Comparison of ENCODE assay signal across 8 mouse cellular contexts in genomic region chr9:55148854-55149498, GRCm38 (mm10). TPM values are rescaled to one million over a fixed set of nuclear protein-coding genes. Genes with fewer than 3 reads are reported as not detected.
DNase-seq lines count a peak whose midpoint lies in the region; ATAC-seq lines count a peak whose summit lies in the region.

TSS of gene Ube2q2 (plus strand) at chr9:55148854.

- H3K9ac ChIP-seq in intestine, embryonic 16.5 days (ENCODE audit: low read depth, low read length), result peak within 1 kb of the TSS; percentile 91
- peak within 1 kb of the TSS; percentile 95 for H3K9ac ChIP-seq in liver, embryonic 11.5 days (ENCODE audit: low read depth, low read length)
- peak within 1 kb of the TSS; percentile 56 for H3K9ac ChIP-seq in stomach, embryonic 15.5 days

- no peaks in the 10 kb centered on the region for H3K9me3 ChIP-seq in intestine, embryonic 16.5 days (ENCODE audit: control insufficient read depth, low read length)
- no peaks in the 10 kb centered on the region for H3K9me3 ChIP-seq in liver, embryonic 11.5 days (ENCODE audit: control insufficient read depth, low read length)
- no peaks in the 10 kb centered on the region for H3K9me3 ChIP-seq in stomach, embryonic 15.5 days

- peak within 1 kb of the TSS; percentile 91 for H3K4me3 ChIP-seq in intestine, embryonic 16.5 days (ENCODE audit: low read length)
- H3K4me3 ChIP-seq in liver, embryonic 11.5 days (ENCODE audit: low read depth, low read length), result peak within 1 kb of the TSS; percentile 68
- H3K4me3 ChIP-seq in stomach, embryonic 15.5 days (replicated peaks), result peak within 1 kb of the TSS; percentile 62

- peak within 1 kb of the TSS; percentile 69 for H3K27ac ChIP-seq in intestine, embryonic 16.5 days (ENCODE audit: low read length)
- H3K27ac ChIP-seq in liver, embryonic 11.5 days (ENCODE audit: low read depth, low read length), result peak within 1 kb of the TSS; percentile 64
- peak within 1 kb of the TSS; percentile 28; the same call in 1 of the 2 replicates for H3K27ac ChIP-seq in stomach, embryonic 15.5 days

- H3K27me3 ChIP-seq in intestine, embryonic 16.5 days (replicated peaks; ENCODE audit: control insufficient read depth, insufficient read depth, low read length), result no peaks in the 10 kb centered on the region
- no peaks in the 10 kb centered on the region for H3K27me3 ChIP-seq in liver, embryonic 11.5 days (replicated peaks; ENCODE audit: control insufficient read depth, insufficient read depth, low read length)
- no peaks in the 10 kb centered on the region for H3K27me3 ChIP-seq in stomach, embryonic 15.5 days (replicated peaks)

- 1% methylated on average over 59 of the region's 81 CpGs for WGBS in intestine, embryonic 16.5 days
- 1% methylated on average over 66 of the region's 81 CpGs for WGBS in liver, embryonic 11.5 days
- WGBS in stomach, embryonic 15.5 days, result 1% methylated on average over 80 of the region's 81 CpGs

- ATAC-seq in intestine, embryonic 16.5 days, result peak; percentile 89
- peak; percentile 83 for ATAC-seq in liver, embryonic 11.5 days (replicated peaks; ENCODE audit: low FRiP score)
- ATAC-seq in stomach, embryonic 15.5 days (ENCODE audit: insufficient read depth, low FRiP score, low read depth), result peak; percentile 86

- peaks cover 7% of the 10 kb centered on the region for H3K4me1 ChIP-seq in intestine, embryonic 16.5 days (ENCODE audit: control insufficient read depth, insufficient read depth, low read length)
- peaks cover 15% of the 10 kb centered on the region for H3K4me1 ChIP-seq in liver, embryonic 11.5 days (replicated peaks; ENCODE audit: control insufficient read depth, insufficient read depth, low read length)
- H3K4me1 ChIP-seq in stomach, embryonic 15.5 days, result peaks cover 4% of the 10 kb centered on the region; the same call in 1 of the 2 replicates

- no peaks in the 10 kb centered on the region for H3K36me3 ChIP-seq in intestine, embryonic 16.5 days (ENCODE audit: control insufficient read depth, insufficient read depth, low read length)
- no peaks in the 10 kb centered on the region for H3K36me3 ChIP-seq in liver, embryonic 11.5 days (ENCODE audit: control insufficient read depth, insufficient read depth, low read length)
- no peaks in the 10 kb centered on the region for H3K36me3 ChIP-seq in stomach, embryonic 15.5 days

- DNase-seq in 3134 (ENCODE audit: extremely low read depth, insufficient read length, low spot score), result peak; percentile 38
- DNase-seq in adrenal gland, adult 2 months, result peak; percentile 92
- peak; percentile 72 for DNase-seq in embryo, embryonic 11.5 days (ENCODE audit: low read depth, low spot score)
- DNase-seq in gastrocnemius, postnatal 4 days (ENCODE audit: low spot score in 2 of 2), result peak; percentile 60 to 76
- no peak for DNase-seq in liver, embryonic 11.5 days (ENCODE audit: low spot score)
- peak; percentile 82 for DNase-seq in naive thymus-derived CD4-positive, alpha-beta T cell, adult 2 months (ENCODE audit: low read depth)

- H3K4me2 ChIP-seq in intestine, embryonic 16.5 days (ENCODE audit: low read depth, low read length), result peak within 1 kb of the TSS; percentile 92
- H3K4me2 ChIP-seq in liver, embryonic 11.5 days, result peak within 1 kb of the TSS; percentile 85
- H3K4me2 ChIP-seq in stomach, embryonic 15.5 days, result peak within 1 kb of the TSS; percentile 92

RNA-seq across cellular contexts. Expression of gene Ube2q2, which starts in this region (rescaled TPM):
- 10 to 100 TPM; 52.7 to 62.9 TPM for total RNA-seq in adrenal gland, adult 2 months (2021)
- polyA plus RNA-seq in adrenal gland, adult 2 months (2012; rRNA removed), result 28.8 and 35.3 TPM in 2 replicates
- total RNA-seq in gastrocnemius, postnatal 4 days (2021), result 10 to 100 TPM; 26.7 to 27.2 TPM
- 10.6 and 12.2 TPM in 2 replicates for polyA plus RNA-seq in intestine, embryonic 16.5 days (2015; fragmentation: Nextera tagmentation; extraction: Ambion mirVana)
- polyA plus RNA-seq in liver, embryonic 11.5 days (2014; fragmentation: Nextera tagmentation; extraction: Ambion mirVana), result 34.8 and 36.9 TPM in 2 replicates
- polyA plus RNA-seq in stomach, embryonic 15.5 days (2015; fragmentation: Nextera tagmentation; extraction: Ambion mirVana), result 31.1 and 32.5 TPM in 2 replicates
